Mouse (Mus musculus) ES-CJ7 (cell line): Measurements from ENCODE around the gene Gltpd2.
"Not testable (repeated sequence)": the region's sequence is repeated elsewhere in the genome, so short reads cannot be mapped to it uniquely, and the experiment has no call there.

ENCODE experiments used
- DNase-seq: peaks from one replicate; pipeline ENCODE4 v3.0.0; 2011; ENCODE audit warnings: low read depth, low spot score

Gltpd2 gene

DNA sequence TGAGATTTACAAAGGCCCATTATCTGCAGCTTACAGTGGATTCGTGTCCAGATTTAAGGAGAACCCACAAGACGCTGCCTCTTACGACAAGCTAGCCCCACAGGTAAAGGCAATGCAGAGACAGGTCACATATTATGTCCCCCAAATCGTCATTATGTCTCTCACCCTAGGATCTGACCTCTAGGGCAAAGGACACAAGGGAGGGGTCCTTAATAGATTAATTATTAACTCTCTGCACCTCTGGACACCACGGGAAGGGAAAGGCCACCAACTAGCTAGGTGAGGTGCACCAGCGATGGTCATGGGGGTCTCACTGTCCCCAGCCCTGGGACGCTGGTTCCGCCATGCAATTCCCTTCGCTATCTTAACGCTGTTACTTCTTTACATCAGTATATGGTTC lies at the start of gene Gltpd2:
Gene Gltpd2 (plus strand): TSS at position 274 of the 400 bp plus-strand sequence.
- DNase-seq = no peak

DNA sequence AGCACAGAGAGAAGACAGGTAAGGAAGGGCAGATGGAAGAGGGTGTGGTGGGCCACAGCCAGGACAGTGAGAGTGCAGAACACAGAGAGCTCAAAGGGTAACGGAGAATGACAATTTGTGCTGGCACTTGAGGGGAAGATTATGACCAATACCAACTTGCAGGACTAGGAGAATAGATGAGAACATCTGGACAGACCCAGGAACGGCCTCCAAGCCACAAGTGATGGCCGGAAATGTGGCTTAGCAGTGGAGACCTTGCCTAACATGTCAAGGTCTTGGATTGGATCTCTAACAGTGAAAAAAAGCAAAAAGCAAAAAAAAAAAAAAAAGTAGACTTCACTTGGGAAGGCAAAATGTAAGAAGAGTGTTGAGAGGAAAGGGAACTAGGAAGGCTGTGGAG lies 49.2 kb upstream of the Gltpd2 start:
- no peak for DNase-seq

DNA sequence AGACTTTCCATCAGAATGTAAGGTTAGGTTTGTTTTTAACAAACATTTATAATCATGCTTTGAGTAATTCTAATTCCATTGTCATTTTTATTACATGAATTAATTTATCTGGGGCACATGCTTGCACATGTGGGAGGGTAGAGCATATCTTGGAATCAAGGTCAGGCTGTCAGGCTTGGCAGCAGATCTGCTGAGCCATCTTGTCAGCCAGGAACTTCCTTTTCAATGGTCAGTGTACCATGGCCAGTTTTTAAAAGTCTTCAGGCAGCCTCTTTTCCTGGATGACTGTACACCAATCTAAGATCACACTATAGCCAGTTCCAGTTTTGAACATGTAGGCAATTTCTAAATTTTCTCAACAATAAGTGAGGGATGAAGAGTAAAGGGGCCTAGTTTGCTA lies 46.3 kb upstream of the Gltpd2 start:
- no peak for DNase-seq

DNA sequence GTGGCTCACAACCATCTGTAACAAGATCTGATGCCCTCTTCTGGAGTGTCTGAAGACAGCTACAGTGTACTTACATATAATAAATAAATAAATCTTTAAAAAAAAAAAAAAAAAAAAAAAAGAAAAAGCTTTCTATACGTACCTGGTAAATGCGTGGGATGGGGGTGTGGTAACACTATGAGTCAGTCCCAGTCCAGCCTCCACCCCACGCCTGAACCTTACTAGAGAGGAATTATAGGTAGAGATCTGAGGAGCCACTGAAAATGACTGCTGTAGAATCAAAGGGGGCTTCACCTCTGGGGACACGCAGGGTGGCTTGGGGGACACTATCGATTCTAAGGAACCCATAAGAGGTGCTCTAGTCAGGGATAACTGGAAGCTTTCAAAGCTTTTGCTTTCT lies 45.7 kb upstream of the Gltpd2 start:
- not testable (repeated sequence) for DNase-seq

DNA sequence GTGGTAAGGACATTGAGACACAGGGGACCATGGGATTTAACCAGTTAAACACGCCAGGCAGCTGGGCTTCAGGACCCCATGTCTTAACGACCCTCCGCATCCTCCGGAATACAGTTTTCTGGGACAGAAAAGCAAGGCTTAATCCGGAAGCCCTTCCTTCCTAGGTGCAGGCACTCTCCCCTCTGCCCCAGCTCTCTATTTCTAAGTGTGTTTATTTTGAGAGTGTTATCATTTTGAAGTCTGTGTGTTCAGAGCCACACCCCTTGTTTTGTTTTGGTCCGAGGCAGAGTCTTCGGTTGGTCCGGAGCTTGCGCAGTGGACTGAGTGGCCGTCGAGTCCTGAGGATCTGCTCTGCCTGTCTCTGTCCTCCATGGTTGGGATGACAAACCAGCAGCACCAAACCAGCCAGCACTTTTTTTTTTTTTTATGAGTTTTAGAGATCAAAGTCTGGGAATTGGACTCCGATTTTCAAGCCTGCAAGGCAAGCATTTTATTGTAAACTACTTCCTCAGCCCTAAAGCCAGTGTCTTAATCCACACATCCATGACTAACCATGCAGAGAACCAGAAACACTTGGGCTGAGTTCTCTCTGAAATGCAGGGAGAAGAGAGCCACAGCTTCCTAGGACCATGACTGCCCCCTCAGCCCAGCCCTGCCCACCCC lies 44.0 kb upstream of the Gltpd2 start:
- DNase-seq = no peak

DNA sequence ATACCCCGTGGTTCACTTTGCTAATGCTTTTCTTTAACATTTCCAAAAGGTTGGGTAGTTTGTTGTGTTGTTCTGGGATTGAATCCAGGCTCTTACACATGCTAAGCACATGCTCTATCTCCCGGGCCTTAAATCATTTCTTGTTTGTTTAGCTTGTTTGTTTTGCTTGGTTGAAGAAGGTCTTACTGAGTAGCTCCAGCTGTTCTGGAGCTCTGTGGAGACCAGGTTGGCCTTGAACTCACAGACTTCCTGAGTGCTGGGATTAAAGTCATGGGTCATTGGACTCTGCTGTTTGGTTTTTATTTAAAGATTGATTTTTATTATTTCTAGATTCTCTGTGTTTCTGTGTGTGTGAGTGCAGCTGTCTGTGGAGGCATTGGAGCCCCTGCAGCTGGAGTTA lies 33.5 kb upstream of the Gltpd2 start:
- DNase-seq = no peak

DNA sequence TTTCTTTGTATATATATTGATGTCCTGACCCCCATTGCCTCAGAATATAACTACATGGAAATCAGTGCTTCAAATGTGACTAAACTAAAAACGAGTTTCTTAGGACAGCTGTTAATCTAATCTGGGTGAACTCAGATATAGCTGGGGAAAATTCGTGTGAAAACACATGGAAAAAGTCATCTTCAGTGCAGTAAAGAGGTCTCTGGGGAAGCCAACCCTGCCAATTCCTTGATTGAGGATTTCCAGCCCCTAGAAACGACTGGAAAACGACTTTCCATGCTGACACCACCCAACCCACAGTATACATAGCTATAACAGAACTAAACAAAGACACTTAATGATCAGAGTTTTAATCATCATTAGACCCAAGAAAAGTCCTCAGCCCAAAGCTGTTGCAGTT lies 31.2 kb upstream of the Gltpd2 start:
- DNase-seq = no peak

DNA sequence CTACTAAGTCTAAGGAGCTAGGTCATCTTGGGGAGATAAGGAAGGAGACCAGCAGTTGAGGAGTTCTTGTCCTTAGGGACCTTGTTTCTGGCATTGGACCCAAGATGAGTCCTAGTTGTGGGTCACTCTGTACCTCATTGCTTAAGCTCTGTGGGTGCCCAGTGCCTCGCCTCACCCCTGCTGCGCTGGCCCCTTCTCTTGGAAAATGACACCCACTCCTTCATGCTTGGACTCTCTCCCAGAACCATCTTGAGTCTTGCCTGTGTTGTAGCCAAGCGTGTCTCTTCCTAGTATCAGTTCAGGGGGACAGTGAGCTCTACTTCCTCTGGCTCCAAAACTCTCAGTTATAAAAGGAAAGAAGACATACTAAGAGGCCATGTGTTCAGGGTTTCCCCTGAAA lies 29.9 kb upstream of the Gltpd2 start:
- no peak for DNase-seq

DNA sequence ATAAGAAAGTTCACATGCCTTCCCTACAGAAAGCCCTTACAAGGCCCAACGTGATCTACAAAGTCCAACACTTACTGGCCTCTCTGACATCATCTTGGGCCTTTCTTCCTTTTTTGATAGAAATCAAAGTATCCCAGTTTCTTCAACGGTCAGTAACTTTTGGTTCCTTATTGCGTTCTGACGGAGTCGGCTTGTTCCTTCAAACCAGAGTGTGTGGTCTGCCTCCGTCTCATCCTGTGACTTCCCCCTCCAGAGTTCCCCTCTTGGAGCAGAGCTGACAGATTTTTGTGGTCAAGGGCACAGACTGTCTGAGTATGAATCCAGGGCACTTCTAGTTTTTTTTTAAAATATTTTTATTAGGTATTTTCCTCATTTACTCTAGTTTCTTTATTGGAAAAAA lies 29.3 kb upstream of the Gltpd2 start:
- no peak for DNase-seq

DNA sequence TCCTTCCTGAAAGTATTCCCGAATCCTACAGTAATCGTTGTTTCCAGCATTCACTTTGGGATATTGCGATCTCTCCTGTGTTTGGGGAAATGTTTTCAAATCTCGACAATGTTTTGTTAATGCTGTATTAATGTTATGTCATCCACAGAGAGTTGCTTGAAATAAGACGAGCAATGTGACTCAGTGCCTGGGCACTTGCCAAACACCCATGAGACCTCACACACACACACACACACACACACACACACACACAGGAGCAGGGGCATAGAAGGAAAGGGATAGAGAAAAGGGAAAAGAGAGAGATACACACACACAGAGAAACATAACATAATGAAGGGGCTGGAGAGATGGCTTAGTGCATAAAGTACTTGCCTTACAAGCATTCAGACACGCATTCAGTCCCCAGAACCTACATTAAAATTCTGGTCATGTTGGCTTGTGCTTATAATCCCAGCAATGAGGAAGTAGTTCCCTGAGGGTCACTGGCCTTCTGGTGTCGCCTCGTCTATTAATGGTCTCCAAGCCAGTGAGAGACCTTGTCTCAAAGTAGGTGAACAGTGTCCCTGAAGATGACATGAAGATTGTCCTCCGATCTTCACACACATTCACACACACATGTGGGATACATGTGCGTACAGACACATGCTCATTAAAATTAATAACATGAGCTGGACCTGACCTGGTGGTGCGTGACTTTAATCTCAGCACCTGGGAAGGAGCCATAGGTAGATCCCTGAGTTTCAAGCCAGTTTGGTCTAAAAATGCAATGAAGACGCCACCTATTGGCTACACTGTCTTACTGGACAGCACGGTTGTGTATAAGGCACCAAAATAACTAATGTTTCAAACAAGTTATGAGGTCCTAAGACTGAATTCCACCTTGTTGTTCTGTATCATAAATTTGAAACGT lies 19.2 kb upstream of the Gltpd2 start:
- peak; percentile 40 for DNase-seq

DNA sequence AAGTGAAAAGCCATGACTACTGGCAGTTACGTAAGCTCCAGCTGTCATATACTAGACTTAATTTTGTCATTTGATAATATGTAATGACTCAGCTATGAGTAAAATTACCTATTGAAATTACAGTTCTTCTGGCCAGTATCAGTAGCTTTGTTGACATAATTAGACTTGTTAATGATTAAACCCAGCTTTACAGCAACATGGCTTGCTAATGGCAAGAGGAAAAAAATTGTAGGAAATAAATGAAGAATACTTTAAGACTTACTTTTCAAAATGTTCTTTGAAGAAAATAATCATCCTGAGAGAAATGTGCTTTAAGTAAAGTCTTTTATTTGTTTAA lies 18.6 kb upstream of the Gltpd2 start:
- DNase-seq = no peak

DNA sequence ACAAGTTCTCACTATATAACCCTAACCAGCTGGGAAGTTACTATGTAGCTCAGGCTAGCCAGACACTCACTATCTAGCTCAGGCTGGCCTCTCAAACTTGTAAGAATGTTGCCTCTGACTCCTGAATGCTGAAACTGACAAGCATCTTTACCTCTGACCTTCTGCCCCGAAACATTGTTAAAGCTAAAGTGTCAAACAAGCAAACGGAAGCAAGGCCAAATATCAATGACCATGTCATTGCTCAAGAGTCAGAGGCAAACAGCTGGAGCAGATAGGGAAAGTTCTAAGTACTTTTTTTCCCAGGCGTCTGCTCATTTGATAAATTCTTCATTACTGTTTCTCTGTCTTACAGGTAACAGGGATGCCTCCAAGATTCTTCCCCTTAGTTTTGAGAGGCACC lies 17.0 kb upstream of the Gltpd2 start:
- no peak for DNase-seq

DNA sequence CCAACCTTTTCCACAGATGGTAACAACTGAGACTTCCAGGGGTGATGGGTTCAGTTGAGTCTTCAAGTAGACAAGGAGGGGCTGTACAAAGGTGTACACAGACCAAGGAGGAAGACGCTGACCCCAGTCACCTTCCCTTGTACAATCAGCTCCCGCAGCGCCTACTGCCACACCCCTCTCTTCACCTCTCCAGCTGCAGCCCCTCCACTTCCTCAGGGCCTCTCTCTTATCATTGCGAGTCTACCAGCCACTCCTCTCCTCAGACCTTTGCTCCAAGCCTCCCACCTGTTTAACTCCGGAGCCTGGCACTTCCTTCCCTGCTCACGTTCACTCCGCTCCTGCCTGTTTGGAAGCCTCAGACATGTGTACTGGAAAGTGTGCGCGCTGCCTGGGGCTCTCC lies 14.0 kb upstream of the Gltpd2 start, which contains the start of gene Tm4sf5:
Gene Tm4sf5 (plus strand): TSS at position 275 of the 400 bp plus-strand sequence.
- DNase-seq = peak; percentile 52

DNA sequence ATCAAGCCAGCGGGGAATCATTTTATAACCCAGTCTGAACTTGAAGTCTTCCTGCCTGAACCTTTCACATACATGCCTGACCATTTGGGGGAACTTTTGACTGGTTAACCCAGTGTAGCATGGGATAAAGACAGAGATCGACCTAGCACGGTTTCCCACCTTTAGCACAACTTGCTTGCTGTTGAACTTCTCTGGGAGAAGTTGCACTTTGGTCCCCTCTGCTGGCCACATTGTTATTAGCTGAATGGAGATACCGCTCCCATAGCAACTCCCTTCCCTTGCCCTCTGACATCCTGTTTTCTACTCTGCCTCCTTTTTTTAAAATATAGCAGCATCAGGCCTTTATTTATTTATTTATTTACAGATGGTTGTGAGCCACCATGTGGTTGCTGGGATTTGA lies 12.6 kb upstream of the Gltpd2 start:
- DNase-seq = peak; percentile 78

DNA sequence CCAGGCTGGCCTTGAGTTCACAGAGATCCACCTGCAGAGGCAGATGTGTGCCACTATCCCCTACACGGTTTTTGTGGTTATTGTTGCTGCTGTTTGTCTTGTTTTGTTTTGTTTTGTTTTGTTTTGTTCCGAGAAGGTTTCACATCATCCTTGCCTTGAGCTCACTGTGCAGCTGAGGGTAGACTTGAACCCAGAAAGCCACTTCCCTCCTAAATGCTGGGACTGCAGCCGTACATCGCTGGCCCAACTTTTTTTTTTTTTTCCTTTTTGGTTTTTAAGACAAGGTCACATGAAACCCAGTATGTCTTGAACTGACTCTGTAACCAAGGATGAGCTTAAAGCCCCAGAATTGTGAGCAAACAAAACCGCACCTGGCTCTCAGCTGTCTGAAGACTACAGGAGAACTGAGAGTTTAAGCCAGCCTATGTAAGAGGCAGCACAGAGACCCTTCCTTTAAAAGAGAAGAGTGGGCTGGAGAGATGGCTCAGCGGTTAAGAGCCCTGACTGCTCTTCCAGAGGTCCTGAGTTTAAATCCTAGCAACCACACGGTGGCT lies 12.0 kb upstream of the Gltpd2 start:
- DNase-seq = no peak

DNA sequence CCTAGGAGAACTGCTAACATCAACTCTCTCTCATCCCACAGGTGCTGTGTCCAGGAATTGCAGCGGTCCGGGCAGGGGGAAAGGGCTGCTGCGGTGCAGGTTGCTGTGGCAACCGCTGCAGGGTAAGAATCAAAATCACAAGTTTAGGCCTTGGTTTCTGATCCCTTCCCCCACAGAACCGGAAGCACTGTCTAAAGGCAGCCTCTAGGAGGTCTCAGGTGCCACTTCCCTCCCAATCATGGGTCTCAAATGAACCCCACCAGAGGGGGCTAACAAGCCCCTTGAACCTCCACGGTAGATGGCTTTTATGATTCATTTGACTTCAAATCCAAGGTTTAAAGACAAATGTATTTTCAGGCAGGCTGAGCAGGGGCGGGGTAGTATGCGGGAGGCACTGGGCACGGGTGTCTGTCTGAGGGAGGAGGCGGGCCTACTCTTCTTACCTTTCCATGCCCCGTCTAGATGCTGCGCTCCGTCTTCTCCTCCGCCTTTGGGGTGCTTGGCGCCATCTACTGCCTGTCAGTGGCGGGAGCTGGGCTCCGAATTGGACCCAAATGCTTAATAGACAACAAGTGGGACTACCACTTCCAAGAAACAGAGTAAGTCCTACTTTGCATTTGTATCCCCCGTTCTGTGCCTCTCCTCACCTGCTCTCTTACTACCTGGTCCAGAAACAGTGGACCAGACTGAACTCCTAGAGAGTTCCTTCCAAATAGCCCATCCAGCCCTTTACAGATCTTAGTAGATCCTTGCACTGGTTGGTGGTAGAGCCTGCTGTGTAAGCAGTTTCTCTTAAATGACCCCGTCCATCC lies 9.0 kb upstream of the Gltpd2 start:
- DNase-seq = peak; percentile 89

DNA sequence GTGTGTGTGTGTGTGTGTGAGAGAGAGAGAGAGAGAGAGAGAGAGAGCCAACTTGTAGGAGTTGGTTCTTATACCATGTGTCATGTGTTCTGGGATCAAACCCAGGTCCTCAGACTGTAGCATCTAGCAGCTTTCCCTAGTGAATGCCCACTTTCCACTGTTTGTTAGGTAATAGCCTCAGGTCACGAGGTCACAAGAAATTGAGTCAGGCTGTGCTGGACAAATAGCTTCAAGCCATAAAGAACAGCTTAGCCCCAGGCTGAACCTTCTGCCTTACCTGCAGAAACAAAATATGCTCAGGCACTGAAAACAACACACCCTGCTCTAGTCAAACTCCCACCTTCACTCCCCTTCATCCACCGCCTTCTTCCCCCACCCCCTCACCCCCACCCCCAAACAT lies 7.8 kb upstream of the Gltpd2 start:
- DNase-seq = no peak

DNA sequence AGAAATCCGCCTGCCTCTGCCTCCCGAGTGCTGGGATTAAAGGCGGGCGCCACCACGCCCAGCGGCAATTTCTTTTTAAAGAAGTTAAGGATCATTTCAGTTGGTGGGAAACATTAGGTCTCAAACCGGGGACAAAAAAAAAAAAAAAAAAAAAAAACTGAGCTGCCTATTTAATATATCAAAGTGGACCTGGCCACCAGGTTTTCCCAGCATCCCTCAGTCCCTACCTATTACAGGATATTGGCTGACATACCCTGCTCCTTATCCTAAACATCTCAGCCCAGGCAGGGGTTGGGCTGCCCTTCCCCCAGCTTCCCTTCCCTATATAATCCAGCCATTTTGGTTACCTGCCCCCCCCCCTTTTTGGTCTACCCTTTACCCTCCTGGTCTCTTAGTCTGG lies 7.2 kb upstream of the Gltpd2 start:
- DNase-seq = no peak

DNA sequence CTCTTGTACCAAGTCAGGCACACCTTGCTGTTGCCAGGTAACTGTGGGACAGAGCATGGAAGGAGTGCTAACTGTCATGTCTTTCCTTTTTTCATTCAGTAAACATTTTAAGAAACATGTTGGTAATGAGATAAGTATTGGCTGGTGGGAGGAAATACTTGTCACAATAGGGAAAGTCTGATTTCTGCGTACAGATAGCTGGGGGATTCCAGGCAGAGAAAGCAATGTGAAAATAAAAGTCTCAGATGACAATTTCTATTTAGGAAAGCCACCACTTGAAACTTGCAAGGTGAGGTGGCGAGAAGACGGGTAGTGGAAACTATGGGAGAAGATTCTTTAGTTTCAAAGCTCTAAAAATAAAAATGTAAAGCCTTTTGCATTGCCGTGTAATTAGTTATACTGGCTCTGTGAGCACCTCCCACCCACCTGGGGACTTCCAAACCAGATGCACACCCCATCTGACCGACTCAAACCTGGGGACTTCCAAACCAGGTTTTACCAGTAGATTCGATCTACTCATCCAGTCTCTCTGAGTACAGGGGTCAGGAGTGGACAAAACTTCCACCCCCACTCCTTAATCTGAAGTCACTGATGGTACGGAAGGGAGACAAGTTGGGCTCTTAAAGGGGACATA lies 6.2 kb upstream of the Gltpd2 start:
- DNase-seq = no peak

DNA sequence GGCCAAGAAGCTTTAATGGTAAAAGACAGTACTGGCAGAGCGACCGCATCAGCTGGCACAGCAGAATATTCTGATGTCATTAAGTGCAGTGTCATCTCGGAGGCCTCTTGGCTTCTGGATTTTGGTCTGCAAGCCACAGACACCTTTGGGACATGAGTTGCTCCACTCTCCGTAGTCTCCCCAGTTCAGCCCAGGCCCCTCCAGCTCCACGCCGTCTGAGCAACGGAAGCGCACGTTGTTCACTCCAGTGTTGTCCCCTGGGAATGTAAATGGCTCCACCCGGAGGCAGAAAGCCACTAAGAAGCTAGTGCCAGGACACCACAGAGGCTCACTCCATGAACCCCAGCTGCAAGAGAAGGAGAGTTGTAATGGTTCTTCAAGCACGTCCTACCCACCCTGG lies 5.5 kb upstream of the Gltpd2 start:
- no peak for DNase-seq

DNA sequence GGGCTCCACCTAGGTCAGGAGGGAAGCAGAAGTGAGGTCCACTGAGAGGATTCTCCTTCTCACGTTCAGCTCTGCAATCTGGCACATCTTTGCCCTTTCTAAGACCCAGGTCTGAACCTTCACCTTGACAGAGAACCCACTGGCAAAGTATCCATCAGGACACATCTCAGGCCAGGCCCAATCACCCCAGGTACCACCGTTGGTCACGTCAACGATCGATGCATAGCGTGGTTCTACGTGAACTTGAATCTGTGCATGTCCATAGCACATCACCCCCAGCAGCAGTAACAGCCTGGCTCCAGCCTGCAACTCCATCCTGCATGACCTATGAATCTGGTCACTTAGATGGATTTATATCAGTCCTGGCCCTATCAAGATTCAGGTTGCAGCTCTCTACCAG lies 4.7 kb upstream of the Gltpd2 start, which contains the start of gene Vmo1:
Gene Vmo1 (minus strand): TSS at position 329 of the 400 bp plus-strand sequence.
- DNase-seq = no peak
